Mouse (Mus musculus) hindbrain, embryonic 16.5 days (tissue): ENCODE measurements around the gene Shld2. TPM values are rescaled to one million over a fixed set of nuclear protein-coding genes. Genes with fewer than 3 reads are reported as not detected.

Experiments
- polyA plus RNA-seq: library from polyadenylated mRNA; unstranded; fragments of >200 nt; fragmentation: Nextera tagmentation; extraction: Ambion mirVana; gene quantifications from 2 replicates; pipeline ENCODE4 v1.2.1, GENCODE M21; 2015

Shld2 gene
- polyA plus RNA-seq, 1 experiment from 2014 or later, result 5.8 TPM

Other genes with a start within 250 kb of the Shld2 start
- gene Anxa8, start 224.5 kb downstream of the Shld2 start, polyA plus RNA-seq, result 0.24 and 0.27 TPM in 2 replicates
- gene A630023A22Rik, start 207.7 kb downstream of the Shld2 start, polyA plus RNA-seq, result 0.30 TPM in 1 of 2 replicates, not detected in the other
- gene Npy4r, start 158.0 kb downstream of the Shld2 start, polyA plus RNA-seq, result 0.30 and 0.31 TPM in 2 replicates
- gene Gprin2, start 108.8 kb downstream of the Shld2 start, polyA plus RNA-seq, result 5.1 and 6.1 TPM in 2 replicates
- gene Syt15, start 90.9 kb downstream of the Shld2 start, polyA plus RNA-seq, result 0.91 and 1.6 TPM in 2 replicates
- gene Glud1, start 234 bp upstream of the Shld2 start, polyA plus RNA-seq, result 112 and 115 TPM in 2 replicates
- not detected in 2 replicates for gene Fam25c, start 44.9 kb upstream of the Shld2 start, polyA plus RNA-seq
- 188 and 207 TPM in 2 replicates for gene Sncg, start 64.3 kb upstream of the Shld2 start, polyA plus RNA-seq
- 3.8 and 5.0 TPM in 2 replicates for gene Mmrn2, start 65.0 kb upstream of the Shld2 start, polyA plus RNA-seq
- 11.1 and 19.0 TPM in 2 replicates for gene Bmpr1a, start 192.8 kb upstream of the Shld2 start, polyA plus RNA-seq
- gene 9230112D13Rik, start 212.3 kb upstream of the Shld2 start, polyA plus RNA-seq, result not detected in 2 replicates